Mouse (Mus musculus): ENCODE results near the gene Platr25. TPM values are rescaled to one million over a fixed set of nuclear protein-coding genes. Genes with fewer than 3 reads are reported as not detected.
"Not testable (repeated sequence)": the region's sequence is repeated elsewhere in the genome, so short reads cannot be mapped to it uniquely, and the experiment has no call there.

Gene Platr25
- polyA plus RNA-seq, 1 experiment from 2014 or later, result 23.1 TPM

GRCm38 (mm10) chr13:62652681-62653368 is 107.7 kb downstream of the Platr25 start:
- H3K27ac ChIP-seq (replicated peaks); H3K4me1 ChIP-seq; H3K9me3 ChIP-seq (replicated peaks); H3K36me3 ChIP-seq; H3K27me3 ChIP-seq: not testable (repeated sequence)
- 1% methylated on average over 16 of the region's 16 CpGs for WGBS
- peak overlapping the region; percentile 51 for H3K4me2 ChIP-seq (replicated peaks)
- peak overlapping the region; percentile 21; the same call in 1 of the 2 replicates for H3K9ac ChIP-seq
- peak; percentile 94 for ATAC-seq (ENCODE audit: insufficient number of reproducible peaks, low FRiP score, low TSS enrichment, low read depth)
- H3K4me3 ChIP-seq (replicated peaks), result peak overlapping the region; percentile 62

GRCm38 (mm10) chr13:62627071-62627470 is 133.4 kb downstream of the Platr25 start:
- not testable (repeated sequence) for H3K9me3 ChIP-seq (replicated peaks); H3K27me3 ChIP-seq; ATAC-seq (ENCODE audit: insufficient number of reproducible peaks, low FRiP score, low TSS enrichment, low read depth); H3K36me3 ChIP-seq; H3K9ac ChIP-seq; H3K4me1 ChIP-seq; H3K27ac ChIP-seq (replicated peaks); H3K4me2 ChIP-seq (replicated peaks); H3K4me3 ChIP-seq (replicated peaks)
- 35% methylated on average over 1 of the region's 1 CpGs for WGBS

DNA sequence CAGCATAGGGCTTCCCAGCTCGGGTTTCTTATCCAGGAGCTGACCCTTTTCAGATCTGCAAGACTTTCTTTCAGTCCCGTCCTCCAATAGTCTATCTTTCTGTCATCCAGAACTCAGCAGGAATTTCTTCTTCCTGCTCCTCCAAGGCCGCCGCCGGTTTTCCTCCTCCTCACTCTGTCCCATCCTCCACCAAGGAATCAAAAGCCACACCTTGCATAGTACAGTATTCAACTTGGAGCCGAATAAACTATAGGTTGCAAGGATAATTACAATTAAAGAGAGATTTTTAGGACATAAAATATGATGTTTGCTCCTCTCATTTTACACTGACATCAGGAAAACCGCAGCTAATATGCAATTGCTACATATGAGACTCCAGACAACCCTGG is 136.2 kb downstream of the Platr25 start:
- Histone ChIP-seq H3K4me3 (replicated peaks) (peak overlapping the region; percentile 53), H3K4me2 (replicated peaks) (peak overlapping the region; percentile 52)
- peak; percentile 67; the same call in 1 of the 2 replicates for ATAC-seq (ENCODE audit: insufficient number of reproducible peaks, low FRiP score, low TSS enrichment, low read depth)
- not testable (repeated sequence) for H3K36me3 ChIP-seq; H3K9ac ChIP-seq; H3K27me3 ChIP-seq; H3K4me1 ChIP-seq; H3K27ac ChIP-seq (replicated peaks); H3K9me3 ChIP-seq (replicated peaks)
- 5% methylated on average over 7 of the region's 7 CpGs for WGBS

GRCm38 (mm10) chr13:62623577-62624276 is 136.8 kb downstream of the Platr25 start, which contains the start of gene 6720489N17Rik:
6720489N17Rik (minus strand) TSS chr13:62624182.
- not testable (repeated sequence) for H3K36me3 ChIP-seq; H3K27ac ChIP-seq (replicated peaks); H3K9ac ChIP-seq; H3K27me3 ChIP-seq; H3K4me1 ChIP-seq; H3K9me3 ChIP-seq (replicated peaks)
- H3K4me2 ChIP-seq (replicated peaks), result peak within 1 kb of the TSS; percentile 52
- peak; percentile 97 for ATAC-seq (ENCODE audit: insufficient number of reproducible peaks, low FRiP score, low TSS enrichment, low read depth)
- peak within 1 kb of the TSS; percentile 53 for H3K4me3 ChIP-seq (replicated peaks)
- under 1% methylated on average over 15 of the region's 15 CpGs for WGBS

MicroRNA genes within 50 kb of the gene (microRNA counts, 519-probe panel; counts per million panel counts)
- microRNA mmu-miR-713, result not detected

Small RNA genes within 50 kb of the gene (microRNA-seq; reads per million reads assigned to microRNA genes)
- gene Gm24020 (ENCODE audit: borderline number of aligned reads), result not detected
- gene Gm24588 (ENCODE audit: borderline number of aligned reads), result not detected
- not detected for gene Mir713 (ENCODE audit: borderline number of aligned reads)

Other genes starting within 250 kb of the Platr25 start
- not detected in 2 replicates for gene Zfp935, start 202.2 kb downstream of the Platr25 start, polyA plus RNA-seq (2015; fragmentation: Nextera tagmentation; extraction: Ambion mirVana)
- 12.6 and 14.3 TPM in 2 replicates for gene Zfp934, start 189.5 kb downstream of the Platr25 start, polyA plus RNA-seq (2015; fragmentation: Nextera tagmentation; extraction: Ambion mirVana)
- 11.9 and 13.0 TPM in 2 replicates for gene 6720489N17Rik, start 136.5 kb downstream of the Platr25 start, polyA plus RNA-seq (2015; fragmentation: Nextera tagmentation; extraction: Ambion mirVana)
- 8.0 and 9.0 TPM in 2 replicates for gene Gm5141, start 25.1 kb upstream of the Platr25 start, polyA plus RNA-seq (2015; fragmentation: Nextera tagmentation; extraction: Ambion mirVana)
- 2.6 and 2.9 TPM in 2 replicates for gene Fbp2, start 97.7 kb upstream of the Platr25 start, polyA plus RNA-seq (2015; fragmentation: Nextera tagmentation; extraction: Ambion mirVana)
- 3.5 and 5.2 TPM in 2 replicates for gene Fbp1, start 127.6 kb upstream of the Platr25 start, polyA plus RNA-seq (2015; fragmentation: Nextera tagmentation; extraction: Ambion mirVana)
- gene 2010111I01Rik, start 204.2 kb upstream of the Platr25 start, polyA plus RNA-seq (2015; fragmentation: Nextera tagmentation; extraction: Ambion mirVana), result 197 and 226 TPM in 2 replicates